Mouse (Mus musculus) spleen, embryonic (tissue): ENCODE measurements around the gene Zc3h4.

Experiments used
- CTCF ChIA-PET: fragments of 350-600 bp; sonication (Branson Sonifier 250); formaldehyde crosslinking; loops from one replicate; lab custom pipeline; 2022; lab: Charles Lee

The Zc3h4 gene

DNA sequence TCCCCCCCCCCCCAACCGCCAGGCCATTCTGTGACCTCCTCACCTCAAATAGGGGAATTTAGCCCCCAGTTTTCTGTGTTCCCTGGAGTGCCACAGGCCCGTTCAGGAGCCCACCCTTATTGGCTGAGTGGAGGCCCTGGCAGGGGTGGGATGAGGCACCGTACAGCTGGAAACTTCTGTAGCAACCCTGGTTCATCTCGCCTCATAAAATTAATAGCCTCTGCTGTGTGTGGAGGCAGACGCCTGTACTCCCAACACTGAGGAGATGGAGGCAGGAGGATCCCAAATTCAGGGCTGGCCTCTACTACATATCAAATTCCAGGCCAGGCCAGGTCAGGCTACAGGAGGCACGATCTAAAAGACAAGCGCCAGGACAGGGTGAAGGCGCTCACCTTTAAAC lies 73.1 kb downstream of the Zc3h4 start:
- CTCF ChIA-PET: no interaction called here

DNA sequence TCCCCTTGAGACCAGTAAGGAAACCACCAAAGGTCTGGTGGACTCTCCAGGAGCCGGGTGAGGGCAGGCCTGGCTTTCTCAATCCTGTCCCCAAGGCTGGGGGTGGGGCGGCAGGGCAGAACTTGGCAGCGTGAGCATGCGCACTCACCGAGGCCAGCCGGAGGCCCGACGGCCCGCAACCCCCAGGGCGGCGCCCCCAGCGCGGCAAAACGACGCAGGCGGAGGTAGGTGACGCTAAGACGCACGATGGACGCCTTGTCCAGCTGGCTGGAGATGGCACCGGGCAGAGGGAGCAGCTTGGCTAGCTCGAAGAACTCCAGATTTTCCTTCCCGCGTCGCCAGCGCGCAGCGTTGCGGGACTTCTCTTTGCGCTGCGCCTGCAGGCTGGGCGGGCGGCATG lies 73.7 kb downstream of the Zc3h4 start:
- CTCF ChIA-PET: no interaction called here

DNA sequence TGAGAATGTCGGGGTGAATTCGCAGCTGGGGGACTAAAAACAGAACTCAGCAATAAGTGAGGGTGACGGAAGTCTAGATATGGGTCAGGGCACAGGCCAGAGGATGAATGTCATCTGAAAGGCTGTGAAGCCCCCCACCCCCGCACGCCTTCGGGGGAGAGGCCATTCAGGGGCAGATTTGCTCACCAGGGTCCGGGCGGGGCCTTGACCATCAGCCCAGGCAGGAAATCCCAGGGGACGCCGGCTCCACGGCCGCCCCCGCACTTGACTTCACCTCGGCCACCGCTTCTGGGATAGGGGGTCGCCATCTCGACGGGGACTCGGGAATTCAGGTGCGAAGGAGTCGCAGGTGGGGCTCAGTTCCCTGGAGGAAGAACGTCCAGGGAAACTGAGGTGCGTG lies 74.6 kb downstream of the Zc3h4 start:
- CTCF ChIA-PET: no interaction called here

DNA sequence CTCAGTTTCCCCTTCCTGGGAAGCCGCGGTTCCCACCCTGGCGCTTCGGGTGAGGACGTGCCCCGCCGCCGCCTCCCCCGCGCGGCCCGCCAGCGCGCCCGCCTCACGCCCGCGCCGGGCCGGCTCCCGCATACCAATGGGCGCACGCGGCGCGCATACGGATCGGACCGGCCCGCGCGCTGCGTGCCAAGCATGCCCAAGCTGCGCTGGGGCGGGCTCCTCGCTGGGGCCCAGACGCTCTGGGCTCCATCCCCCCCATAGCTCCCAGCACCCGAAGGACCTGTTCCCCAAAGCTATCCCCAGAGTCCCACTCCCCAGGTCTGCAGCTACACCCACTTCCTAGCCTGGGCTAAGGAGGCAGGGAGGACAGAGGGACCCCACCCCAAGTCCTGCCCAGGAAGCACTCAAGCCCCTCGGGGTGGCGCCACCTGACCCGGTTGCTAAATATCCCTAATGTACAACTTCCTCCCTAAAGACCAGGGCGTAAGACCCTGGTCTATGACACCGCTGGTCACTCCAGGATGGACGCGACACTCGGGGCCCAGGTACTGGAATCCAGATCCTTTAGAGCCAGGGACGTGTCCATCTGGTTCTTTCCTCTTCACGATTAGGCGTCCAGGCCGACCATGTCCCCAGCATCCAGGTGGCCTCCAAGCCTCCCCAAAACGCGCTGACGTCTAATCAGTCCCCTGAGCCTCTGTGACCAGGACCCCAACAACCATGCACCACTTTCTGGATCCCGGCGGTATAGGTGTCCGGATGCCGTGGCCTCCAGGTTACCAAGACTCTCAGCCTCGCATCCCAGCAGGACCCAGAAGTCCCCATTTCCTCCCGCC lies 75.3 kb downstream of the Zc3h4 start:
- CTCF ChIA-PET: no interaction called here

DNA sequence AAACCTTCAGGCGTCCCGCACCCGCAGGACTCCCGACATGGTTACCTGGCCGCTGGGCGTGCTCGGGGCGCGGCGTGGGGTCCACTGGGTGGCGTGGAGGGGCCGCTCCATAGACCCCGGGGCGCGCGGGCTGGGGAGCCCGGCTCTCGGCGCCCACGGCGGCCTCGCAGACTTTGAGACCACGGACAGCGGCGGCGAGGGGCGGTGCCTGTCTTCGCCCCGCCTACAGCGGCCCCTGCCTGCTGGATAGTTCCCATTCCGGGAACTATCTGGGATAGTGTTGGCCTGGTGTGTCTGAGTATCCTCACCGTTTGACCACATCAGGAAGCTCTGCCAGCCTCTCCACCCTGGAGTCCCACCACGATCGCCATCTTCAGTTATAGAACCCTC lies 75.9 kb downstream of the Zc3h4 start:
- CTCF ChIA-PET: no interaction called here

DNA sequence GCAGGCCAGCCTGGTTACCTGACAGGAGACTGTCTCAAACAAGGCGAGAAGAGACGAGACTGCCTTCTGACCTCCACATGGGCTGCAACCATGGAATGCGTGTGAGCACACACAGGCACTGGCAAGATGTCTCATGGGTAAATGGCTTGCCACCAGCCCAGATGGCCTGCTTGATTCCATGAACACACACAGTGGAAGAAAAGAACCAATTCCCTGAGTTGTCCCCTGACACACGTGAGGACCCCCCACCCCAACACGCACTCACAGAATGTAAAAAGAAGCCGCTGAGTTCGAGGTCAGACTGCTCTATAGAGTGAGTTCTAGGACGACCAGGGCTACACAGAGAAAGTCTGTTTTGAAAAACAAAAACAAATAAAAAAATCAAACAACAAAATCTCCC lies 76.9 kb downstream of the Zc3h4 start, which contains the start of gene Npas1:
Npas1 (minus strand) TSS at position 101 of the 400 bp plus-strand sequence.
- CTCF ChIA-PET: no interaction called here
